Mouse (Mus musculus) cortical plate, adult 2 months (tissue): Measurements from ENCODE around the gene Olfr1262.

Source experiments
- CTCF ChIP-seq: fragments of 200-500 bp; IDR thresholded peaks from 2 replicates; pipeline ENCODE4 v1.5.1; 2011; ENCODE audit warnings: mild to moderate bottlenecking, control low read depth, low read length; ENCODE audit not compliant: insufficient read depth; ENCODE audit errors: extremely low read depth
- POLR2A ChIP-seq: fragments of 200-500 bp; IDR thresholded peaks from 2 replicates; pipeline ENCODE4 v1.6.1; 2011; ENCODE audit warnings: mild to moderate bottlenecking, low read length, control low read depth; ENCODE audit not compliant: insufficient read depth; ENCODE audit errors: extremely low read depth

DNA sequence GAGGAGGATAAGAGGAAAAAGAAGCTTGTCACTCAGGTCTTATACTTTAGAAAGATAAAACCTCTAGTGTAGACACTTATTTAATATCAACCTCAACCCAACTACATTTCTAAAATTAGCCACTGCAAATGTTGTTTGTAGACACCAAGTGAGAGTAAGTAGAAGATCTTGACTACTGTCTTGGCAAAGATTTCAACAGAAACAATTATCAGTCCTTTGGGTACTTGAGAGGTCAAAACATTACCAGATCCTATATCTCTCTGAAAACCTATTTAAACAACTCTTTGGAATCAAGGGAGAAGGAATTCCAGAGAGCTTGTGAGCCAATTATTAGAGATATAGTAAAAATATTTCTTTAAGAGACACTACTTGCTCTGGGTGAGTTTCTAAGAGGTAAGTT lies 9.0 kb upstream of the Olfr1262 start, which contains the start of gene Olfr1261:
- TF ChIP-seq CTCF (no peak), POLR2A (no peak)
